Mouse (Mus musculus) stomach, postnatal 0 days (tissue): ENCODE measurements around the gene Scube1.

Experiments used
- CTCF ChIP-seq: IDR thresholded peaks from 2 replicates; pipeline ENCODE4 v1.5.1; 2016; ENCODE audit warnings: antibody characterized with exemption, low read depth, mild to moderate bottlenecking, moderate library complexity
- EP300 ChIP-seq: optimal IDR thresholded peaks from 2 replicates; pipeline ENCODE3; 2016; ENCODE audit warnings: antibody characterized with exemption

- no peak for TF ChIP-seq CTCF
- TF ChIP-seq EP300 = no peak
These were observed 24.6 kb upstream of the Scube1 start for GRCm38 (mm10) chr15:83749436-83749835.
